Mouse (Mus musculus) ES-E14 (cell line): ENCODE data around the gene Minos1.

Experiments used
- CHD2 ChIP-seq: IDR thresholded peaks from 2 replicates; pipeline ENCODE4 v1.6.1; 2014; ENCODE audit warnings: mild to moderate bottlenecking, low read depth, low read length, inconsistent platforms
- HCFC1 ChIP-seq: IDR thresholded peaks from 2 replicates; pipeline ENCODE4 v1.6.1; 2012; ENCODE audit warnings: low read length, inconsistent platforms, borderline replicate concordance; ENCODE audit not compliant: insufficient read depth
- MAFK ChIP-seq: IDR thresholded peaks from 2 replicates; pipeline ENCODE4 v1.6.1; 2014; ENCODE audit warnings: mild to moderate bottlenecking, low read depth, low read length, inconsistent platforms; ENCODE audit not compliant: insufficient read depth
- ZC3H11A ChIP-seq: IDR thresholded peaks from 2 replicates; pipeline ENCODE4 v1.6.1; 2012; ENCODE audit warnings: low read depth, mild to moderate bottlenecking, inconsistent platforms, low read length, borderline replicate concordance

GRCm38 (mm10) chr4:139091066-139091465 is 39.8 kb downstream of the Minos1 start:
- TF ChIP-seq ZC3H11A: no peak
- TF ChIP-seq CHD2: no peak
- TF ChIP-seq HCFC1: no peak
- no peak for TF ChIP-seq MAFK
